Mouse (Mus musculus) thymus, adult 2 months (tissue): ENCODE measurements around the gene Rasl10a. TPM values are rescaled to one million over a fixed set of nuclear protein-coding genes. Genes with fewer than 3 reads are reported as not detected.
"Not testable (repeated sequence)": the region's sequence is repeated elsewhere in the genome, so short reads cannot be mapped to it uniquely, and the experiment has no call there.

Experiments used
- DNase-seq: peaks from one replicate; pipeline ENCODE4 v3.0.0; 2021
- H3K27ac ChIP-seq: fragments of 200-500 bp; 2 replicates; pipeline ENCODE4 v1.5.1; 2012; ENCODE audit warnings: low read length, control low read depth; ENCODE audit not compliant: control insufficient read depth, insufficient read depth
- H3K27me3 ChIP-seq: fragments of 200-500 bp; 2 replicates; pipeline ENCODE4 v1.6.1; 2012; ENCODE audit warnings: mild to moderate bottlenecking, low read length, moderate library complexity, mixed read lengths; ENCODE audit not compliant: control insufficient read depth, insufficient read depth
- H3K36me3 ChIP-seq: fragments of 200-500 bp; 2 replicates; pipeline ENCODE4 v1.6.1; 2012; ENCODE audit warnings: mild to moderate bottlenecking, low read length, moderate library complexity; ENCODE audit not compliant: control insufficient read depth, insufficient read depth
- H3K4me1 ChIP-seq: fragments of 200-500 bp; replicated peaks from 2 replicates; pipeline ENCODE4 v1.6.1; 2012; ENCODE audit warnings: low read length; ENCODE audit not compliant: control insufficient read depth, insufficient read depth
- H3K4me3 ChIP-seq: fragments of 200-500 bp; 2 replicates; pipeline ENCODE4 v1.5.1; 2012; ENCODE audit warnings: mild to moderate bottlenecking, low read length, control low read depth, moderate library complexity; ENCODE audit not compliant: control insufficient read depth, insufficient read depth
- CTCF ChIP-seq: fragments of 200-500 bp; IDR thresholded peaks from 2 replicates; pipeline ENCODE4 v1.5.1; 2012; ENCODE audit warnings: mild to moderate bottlenecking, control low read depth, low read length, moderate library complexity, borderline replicate concordance; ENCODE audit not compliant: control insufficient read depth, poor library complexity, insufficient read depth; ENCODE audit errors: extremely low read depth
- POLR2A ChIP-seq: fragments of 200-500 bp; IDR thresholded peaks from 2 replicates; pipeline ENCODE4 v1.6.1; 2012; ENCODE audit warnings: mild to moderate bottlenecking, low read length, control low read depth, moderate library complexity; ENCODE audit not compliant: control insufficient read depth, poor library complexity, insufficient read depth; ENCODE audit errors: extremely low read depth
- WGBS: fragments of 180-500 bp; shearing (Covaris S2); methylation state at CpG from one replicate; pipeline ENCODE4 v1.1.7; 2018; 5-methylcytosine and 5-hydroxymethylcytosine counted together
- polyA plus RNA-seq: library from polyadenylated mRNA; depleted of rRNA; stranded (reverse); fragments of >200 nt; gene quantifications from 2 replicates; pipeline ENCODE4 v1.2.3, GENCODE M21; 2012

The Rasl10a gene
- polyA plus RNA-seq, 1 experiment = 6.5 TPM

- Histone ChIP-seq H3K4me3 (no peak overlapping the region), H3K27me3 (no peaks in the 10 kb centered on the region), H3K27ac (no peak overlapping the region), H3K36me3 (peaks cover 79% of the 10 kb centered on the region), H3K4me1 (no peaks in the 10 kb centered on the region)
- 81% methylated on average over 4 of the region's 4 CpGs for WGBS
- no peak for TF ChIP-seq POLR2A
- DNase-seq = peak; percentile 43
Measured at GRCm38 (mm10) chr11:5074882-5075281, 17.0 kb downstream of the Rasl10a start.

- H3K4me1 ChIP-seq = no peaks in the 10 kb centered on the region
- DNase-seq = no peak
- no peak for TF ChIP-seq CTCF
- no peak for TF ChIP-seq POLR2A
- H3K36me3 ChIP-seq = peaks cover 81% of the 10 kb centered on the region
- no peak overlapping the region for H3K27ac ChIP-seq
- no peak overlapping the region for H3K4me3 ChIP-seq
- no peaks in the 10 kb centered on the region for H3K27me3 ChIP-seq
Measured at GRCm38 (mm10) chr11:5075760-5076159, 17.8 kb downstream of the Rasl10a start.

- H3K4me1 ChIP-seq, H3K4me3 ChIP-seq, H3K27me3 ChIP-seq, DNase-seq, H3K27ac ChIP-seq: not testable (repeated sequence)
- 94% methylated on average over 4 of the region's 5 CpGs for WGBS
- H3K36me3 ChIP-seq = peaks cover 78% of the 10 kb centered on the region
Measured at GRCm38 (mm10) chr11:5076843-5077242, 18.9 kb downstream of the Rasl10a start.

GRCm38 (mm10) chr11:5089147-5089546, 31.2 kb downstream of the Rasl10a start:
- peaks cover 91% of the 10 kb centered on the region for H3K36me3 ChIP-seq
- no peak overlapping the region for H3K4me3 ChIP-seq
- no peaks in the 10 kb centered on the region for H3K4me1 ChIP-seq
- no peak for DNase-seq
- 94% methylated on average over 1 of the region's 1 CpGs for WGBS
- H3K27ac ChIP-seq = no peak overlapping the region
- no peaks in the 10 kb centered on the region for H3K27me3 ChIP-seq
- TF ChIP-seq CTCF (no peak), POLR2A (no peak)

- H3K27ac ChIP-seq = no peak overlapping the region
- no peaks in the 10 kb centered on the region for H3K27me3 ChIP-seq
- WGBS = 79% methylated on average over 2 of the region's 2 CpGs
- peaks cover 3% of the 10 kb centered on the region for H3K4me1 ChIP-seq
- H3K4me3 ChIP-seq = no peak overlapping the region
- TF ChIP-seq CTCF = no peak
- TF ChIP-seq POLR2A = no peak
- H3K36me3 ChIP-seq = peaks cover 65% of the 10 kb centered on the region
- DNase-seq = no peak
Measured at GRCm38 (mm10) chr11:5091706-5092105, 33.8 kb downstream of the Rasl10a start.

- Histone ChIP-seq H3K36me3 (peaks cover 26% of the 10 kb centered on the region), H3K4me1 (peaks cover 15% of the 10 kb centered on the region), H3K27ac (no peak overlapping the region), H3K4me3 (no peak overlapping the region), H3K27me3 (no peaks in the 10 kb centered on the region)
- no peak for DNase-seq
- TF ChIP-seq CTCF (no peak), POLR2A (no peak)
- 63% methylated on average over 5 of the region's 5 CpGs for WGBS
Measured at GRCm38 (mm10) chr11:5095877-5096276, 37.9 kb downstream of the Rasl10a start.

GRCm38 (mm10) chr11:5096480-5097020, 38.6 kb downstream of the Rasl10a start:
- no peak for DNase-seq
- Histone ChIP-seq H3K4me3 (no peak overlapping the region), H3K36me3 (peaks cover 19% of the 10 kb centered on the region), H3K27ac (no peak overlapping the region), H3K4me1 (peaks cover 15% of the 10 kb centered on the region), H3K27me3 (no peaks in the 10 kb centered on the region)
- no peak for TF ChIP-seq POLR2A
- no peak for TF ChIP-seq CTCF
- 56% methylated on average over 8 of the region's 8 CpGs for WGBS
